ENCODE assay signal across 30 mouse cellular contexts in the genomic region with DNA sequence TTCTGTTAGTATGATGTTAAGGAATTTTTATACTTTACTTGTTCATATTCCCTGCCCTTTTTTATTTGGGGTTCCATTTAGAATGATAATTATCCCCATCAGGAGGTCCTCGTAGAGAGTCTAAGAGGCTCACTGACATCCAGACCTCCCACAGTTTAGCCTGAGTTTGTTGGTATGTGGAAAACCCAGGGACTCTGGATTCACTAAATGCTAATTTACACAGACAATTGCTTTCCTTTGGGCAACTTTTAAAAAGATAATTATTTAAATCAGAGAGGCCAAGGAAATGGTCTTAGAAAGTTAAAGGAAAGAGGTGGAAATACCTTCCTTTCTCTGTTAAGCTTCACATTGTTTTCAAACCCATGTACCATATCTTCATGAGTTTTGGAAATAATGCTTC.
"Had no signal": no experiment of that assay in that cellular context is flagged by ENCODE, and none has a peak within 500 bp of the region (broad histone marks: within the 10 kb centered on the region; RNA-seq: fewer than 3 reads in every experiment).

No protein-coding gene starts in this region.

- H3K36me3 ChIP-seq: limb, embryonic 10.5 days; limb, embryonic 12.5 days; limb, embryonic 13.5 days; limb, embryonic 15.5 days; liver, embryonic 12.5 days; liver, embryonic 13.5 days; liver, embryonic 15.5 days; lung, embryonic 15.5 days; midbrain, embryonic 10.5 days; midbrain, embryonic 12.5 days; midbrain, embryonic 13.5 days; midbrain, embryonic 15.5 days; neural tube, embryonic 12.5 days had no signal

- H3K4me2 ChIP-seq: limb, embryonic 12.5 days; limb, embryonic 13.5 days; limb, embryonic 15.5 days; liver, embryonic 11.5 days; liver, embryonic 12.5 days; liver, embryonic 13.5 days; liver, embryonic 15.5 days; lung, embryonic 14.5 days; lung, embryonic 15.5 days; midbrain, embryonic 12.5 days; midbrain, embryonic 13.5 days; midbrain, embryonic 15.5 days; neural tube, embryonic 12.5 days had no signal

- H3K27me3 ChIP-seq: limb, embryonic 12.5 days; limb, embryonic 13.5 days; limb, embryonic 15.5 days; liver, embryonic 12.5 days; liver, embryonic 13.5 days; liver, embryonic 15.5 days; lung, embryonic 15.5 days; megakaryocyte, embryonic 14.5 days; midbrain, embryonic 12.5 days; midbrain, embryonic 13.5 days; midbrain, embryonic 15.5 days; neural tube, embryonic 12.5 days had no signal

- H3K9ac ChIP-seq: limb, embryonic 12.5 days; limb, embryonic 13.5 days; limb, embryonic 15.5 days; liver, embryonic 12.5 days; liver, embryonic 13.5 days; liver, embryonic 14.5 days; liver, embryonic 15.5 days; liver, postnatal 0 days; lung, embryonic 14.5 days; lung, embryonic 15.5 days; midbrain, embryonic 12.5 days; midbrain, embryonic 13.5 days; midbrain, embryonic 15.5 days; neural tube, embryonic 12.5 days had no signal

- H3K4me1 ChIP-seq: limb, embryonic 10.5 days; limb, embryonic 12.5 days; limb, embryonic 13.5 days; limb, embryonic 15.5 days; liver, embryonic 12.5 days; liver, embryonic 13.5 days; liver, embryonic 15.5 days; lung, embryonic 15.5 days; megakaryocyte, embryonic 14.5 days; midbrain, embryonic 10.5 days; midbrain, embryonic 12.5 days; midbrain, embryonic 13.5 days; midbrain, embryonic 15.5 days; neural tube, embryonic 12.5 days had no signal

- DNase-seq: left cerebral cortex, postnatal 4 days; liver; liver, embryonic 13.5 days; liver, postnatal 0 days; lung, adult 18-20 months; lung, adult 2 months; lung, embryonic 14.5 days; lung, postnatal 10 days; lung, postnatal 14 days; lung, postnatal 36 days; lung, postnatal 4 days; midbrain, embryonic 14.5 days had no signal

- H3K9me3 ChIP-seq: limb, embryonic 10.5 days; limb, embryonic 12.5 days; limb, embryonic 13.5 days; limb, embryonic 15.5 days; liver, embryonic 12.5 days; liver, embryonic 13.5 days; liver, embryonic 15.5 days; lung, embryonic 15.5 days; midbrain, embryonic 10.5 days; midbrain, embryonic 12.5 days; midbrain, embryonic 13.5 days; midbrain, embryonic 15.5 days; neural tube, embryonic 12.5 days had no signal

- H3K27ac ChIP-seq: limb, embryonic 10.5 days; limb, embryonic 12.5 days; limb, embryonic 13.5 days; limb, embryonic 15.5 days; liver, embryonic 12.5 days; liver, embryonic 13.5 days; liver, embryonic 14.5 days; liver, embryonic 15.5 days; lung, embryonic 15.5 days; macrophage; midbrain, embryonic 10.5 days; midbrain, embryonic 12.5 days; midbrain, embryonic 13.5 days; midbrain, embryonic 15.5 days; neural tube, embryonic 12.5 days had no signal

- H3K4me3 ChIP-seq: limb, embryonic 10.5 days; limb, embryonic 12.5 days; limb, embryonic 13.5 days; limb, embryonic 15.5 days; liver, embryonic 12.5 days; liver, embryonic 13.5 days; liver, embryonic 15.5 days; lung, embryonic 15.5 days; megakaryocyte, embryonic 14.5 days; midbrain, embryonic 10.5 days; midbrain, embryonic 12.5 days; midbrain, embryonic 13.5 days; midbrain, embryonic 15.5 days; myocyte; neural tube, embryonic 12.5 days had no signal

- ATAC-seq: liver, embryonic 12.5 days; liver, postnatal 0 days; lung, postnatal 0 days; midbrain, embryonic 13.5 days; midbrain, embryonic 15.5 days had no signal
